Mouse (Mus musculus) mouse embryonic stem cell (cell line): ENCODE measurements at regions not wholly inside any gene's neighbourhood (a gene's known extent, or its start where the extent isn't known, plus 50 kb on each side); places are given as distances from the start of the nearest gene placed in this dataset.
"Not testable (repeated sequence)": the region's sequence is repeated elsewhere in the genome, so short reads cannot be mapped to it uniquely, and the experiment has no call there.

ENCODE experiments used
- in situ Hi-C, 2 experiments: fragments of 300-500 bp; cut with MboI; formaldehyde crosslinking; loops; 1 replicate in 1 of 2; 3 replicates in 1 of 2; pipeline ENCODE4 v1.14.3; 2019 to 2020; ENCODE audit warnings: low sequenced_read_pairs in 2 of 2, low pct_unique_long_range_greater_than_20kb in 1 of 2, mixed read lengths in 1 of 2; ENCODE audit not compliant: unreplicated experiment in 1 of 2

DNA sequence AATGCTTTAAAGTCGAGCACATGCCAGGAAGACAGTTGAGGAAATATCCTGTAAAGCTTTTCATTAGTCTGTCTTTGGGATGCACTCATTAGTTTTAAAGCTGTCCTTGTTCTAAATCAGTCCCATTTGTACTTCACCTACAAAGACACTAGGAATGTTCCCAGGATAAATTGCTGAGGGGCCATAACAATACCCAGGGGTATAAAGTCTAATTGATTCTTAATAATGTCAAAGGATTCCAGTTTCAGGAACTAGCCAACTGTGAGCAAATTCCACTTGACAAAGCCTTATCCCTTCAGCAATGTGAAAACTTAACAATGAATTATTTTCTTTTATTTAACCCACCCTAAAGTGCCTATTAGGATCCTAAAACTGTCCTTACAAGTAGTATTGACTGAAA, 267.7 kb upstream of the 1700008P02Rik start:
- in situ Hi-C loops: no loop called here

GRCm38 (mm10) chr3:6887053-6887700, 266.9 kb upstream of the 1700008P02Rik start:
- in situ Hi-C loops: no loop called here

DNA sequence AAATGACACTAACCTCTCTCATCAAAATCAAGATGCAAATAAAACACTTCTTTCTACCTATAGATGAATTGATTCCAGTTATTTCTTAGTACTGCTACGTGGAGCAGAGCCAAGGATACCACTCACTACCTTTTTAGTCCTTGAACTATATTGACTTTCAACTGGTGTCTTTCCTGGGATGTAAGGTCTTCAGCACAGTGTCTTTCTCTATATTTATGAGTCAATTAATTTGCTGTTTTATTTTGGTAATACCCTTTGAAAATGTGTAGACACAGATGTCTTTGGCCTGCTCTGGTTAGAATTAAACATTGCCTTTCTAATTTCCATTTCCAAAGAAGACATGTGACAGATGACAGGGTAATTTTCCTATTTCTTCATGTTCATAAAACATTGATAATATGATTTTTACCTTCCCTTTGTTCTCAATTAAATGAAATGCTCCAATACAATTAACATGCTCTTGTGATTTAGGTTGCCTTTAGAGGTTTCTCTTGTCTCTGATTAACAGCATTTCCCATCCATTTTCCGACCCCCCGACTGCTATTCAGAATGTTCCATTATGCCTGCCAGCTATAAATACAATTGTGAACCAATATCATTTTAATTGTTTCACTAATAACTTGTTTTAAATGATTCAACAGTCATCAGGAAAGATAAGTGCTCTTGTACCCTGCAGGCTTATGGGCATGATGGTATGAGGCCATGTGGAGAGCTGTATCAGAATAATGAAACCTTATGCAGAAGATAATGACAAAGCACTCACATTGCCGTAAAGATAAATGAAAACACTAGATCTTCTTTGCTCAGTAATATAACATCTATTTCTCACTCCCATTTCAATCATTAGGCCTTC, 266.2 kb upstream of the 1700008P02Rik start:
- in situ Hi-C loops: no loop called here

GRCm38 (mm10) chr3:6883401-6883800, 263.2 kb upstream of the 1700008P02Rik start:
- in situ Hi-C loops: no loop called here

- in situ Hi-C loops: no loop called here
Measured at GRCm38 (mm10) chr3:6876265-6876664, 256.0 kb upstream of the 1700008P02Rik start.

GRCm38 (mm10) chr3:6872170-6872569, 251.9 kb upstream of the 1700008P02Rik start:
- in situ Hi-C loops: no loop called here

DNA sequence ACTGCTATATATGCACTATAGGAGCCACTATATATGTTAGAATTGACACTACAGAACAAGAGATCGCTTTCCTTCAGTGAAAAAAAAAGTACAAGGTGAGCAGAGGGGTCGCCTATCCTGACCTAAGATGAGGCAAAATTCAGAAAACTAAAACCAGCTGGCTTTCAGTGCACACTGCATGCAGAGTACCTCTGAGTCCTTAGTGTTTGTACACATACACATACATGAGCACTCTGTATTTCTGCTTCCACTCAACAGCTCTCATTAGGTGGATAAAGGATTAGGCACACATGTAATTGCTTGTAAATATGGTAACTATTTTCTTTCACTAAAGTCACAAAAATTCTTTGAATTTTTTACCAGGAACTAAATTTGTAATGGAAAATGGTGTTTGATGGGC, 251.5 kb upstream of the 1700008P02Rik start:
- in situ Hi-C loops: no loop called here

- in situ Hi-C loops: no loop called here
Measured at GRCm38 (mm10) chr3:6866148-6866483, 245.9 kb upstream of the 1700008P02Rik start.

DNA sequence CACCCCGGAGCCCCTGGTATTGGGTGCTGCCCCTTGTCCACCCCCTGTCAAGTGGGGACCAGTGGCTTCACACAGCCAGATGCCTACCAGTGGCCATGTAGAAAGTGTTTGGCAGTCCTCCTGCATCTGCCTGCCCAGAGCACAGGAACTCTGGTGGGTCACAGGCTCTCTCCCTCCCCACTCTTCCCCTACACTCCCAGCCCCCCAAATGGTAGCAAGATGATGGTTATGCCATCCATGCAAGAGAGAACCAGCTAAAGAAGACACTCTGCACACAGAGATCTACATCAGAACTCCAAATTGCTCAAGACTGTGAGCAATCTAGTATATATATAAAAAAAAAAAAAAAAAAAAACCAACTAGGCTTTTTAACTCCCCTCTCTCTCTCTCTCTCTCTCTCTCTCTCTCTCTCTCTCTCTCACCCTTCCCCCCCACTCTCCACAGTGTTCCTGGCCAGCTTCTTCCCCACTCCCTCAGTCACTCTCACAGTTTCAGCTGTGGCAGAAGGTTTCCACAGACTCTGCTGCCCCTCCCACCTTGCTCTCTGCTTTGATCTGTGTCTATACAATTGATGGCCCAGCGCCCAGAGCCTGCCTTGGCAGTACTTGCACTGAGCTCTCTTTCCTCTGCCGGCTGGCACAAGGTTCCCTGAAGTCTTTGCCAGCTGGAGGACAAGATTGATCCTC, 245.4 kb upstream of the 1700008P02Rik start:
- in situ Hi-C loops: no loop called here

GRCm38 (mm10) chr3:6859866-6860180, 239.6 kb upstream of the 1700008P02Rik start:
- in situ Hi-C loops: no loop called here

DNA sequence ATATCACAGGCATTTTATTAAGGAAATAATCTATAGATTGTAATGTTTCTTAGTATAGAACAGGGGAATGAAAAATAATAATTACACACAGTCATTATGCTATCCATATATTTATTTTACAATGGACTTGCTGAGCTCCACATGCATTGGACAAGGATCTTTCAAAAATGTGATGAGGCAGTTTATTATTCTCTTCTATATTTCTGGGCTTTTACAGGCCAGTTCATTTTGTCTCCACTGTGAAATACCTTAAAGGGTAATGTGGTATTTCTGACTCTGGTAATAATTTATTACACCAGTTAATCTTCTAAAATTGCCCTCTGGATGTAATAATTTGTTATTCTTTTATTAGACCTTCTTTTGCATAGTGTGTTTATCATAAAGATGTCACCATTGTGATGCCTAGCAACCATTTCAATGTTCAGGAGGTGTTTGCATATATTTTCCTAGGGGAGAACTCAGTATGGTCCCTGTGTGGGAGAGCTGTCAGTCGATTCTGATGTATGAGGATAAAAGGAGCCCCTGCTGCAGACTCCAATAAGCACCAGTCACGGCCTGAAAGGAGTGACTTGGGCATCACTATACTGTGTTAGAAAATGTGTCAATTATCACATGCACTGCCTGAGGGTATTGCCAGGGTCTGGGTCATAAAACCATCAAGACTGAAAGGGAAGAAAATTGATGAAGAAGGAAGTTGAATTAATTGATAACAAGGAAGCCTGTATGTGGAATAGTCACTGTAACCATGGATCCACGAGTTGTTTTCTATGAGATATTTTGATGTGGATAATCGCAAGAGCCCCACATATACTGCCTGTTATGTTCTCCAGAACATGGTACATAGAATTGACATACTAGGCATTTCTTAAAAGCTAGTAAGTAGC, 239.0 kb upstream of the 1700008P02Rik start:
- in situ Hi-C loops: no loop called here

GRCm38 (mm10) chr3:6819332-6819731, 199.1 kb upstream of the 1700008P02Rik start:
- in situ Hi-C loops: no loop called here

DNA sequence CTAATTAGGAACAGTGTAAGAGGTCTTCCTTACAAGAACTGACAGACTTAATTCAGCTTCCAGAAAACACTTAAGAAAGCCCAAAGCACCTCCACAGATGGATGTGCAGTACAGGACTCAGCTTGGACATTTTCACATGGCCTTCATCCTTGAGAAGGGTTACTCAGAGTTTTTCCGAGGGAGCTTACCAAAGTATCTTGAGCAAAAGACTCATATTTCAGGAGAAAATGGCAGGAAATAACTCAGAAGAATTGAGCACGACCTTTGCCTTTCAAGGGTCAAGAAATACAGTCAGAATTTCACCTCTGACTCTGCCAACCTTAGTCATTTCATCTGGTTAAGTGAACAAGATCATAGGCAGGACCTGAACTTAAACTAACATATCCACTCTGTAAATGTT, 192.1 kb upstream of the 1700008P02Rik start:
- in situ Hi-C loops: no loop called here

DNA sequence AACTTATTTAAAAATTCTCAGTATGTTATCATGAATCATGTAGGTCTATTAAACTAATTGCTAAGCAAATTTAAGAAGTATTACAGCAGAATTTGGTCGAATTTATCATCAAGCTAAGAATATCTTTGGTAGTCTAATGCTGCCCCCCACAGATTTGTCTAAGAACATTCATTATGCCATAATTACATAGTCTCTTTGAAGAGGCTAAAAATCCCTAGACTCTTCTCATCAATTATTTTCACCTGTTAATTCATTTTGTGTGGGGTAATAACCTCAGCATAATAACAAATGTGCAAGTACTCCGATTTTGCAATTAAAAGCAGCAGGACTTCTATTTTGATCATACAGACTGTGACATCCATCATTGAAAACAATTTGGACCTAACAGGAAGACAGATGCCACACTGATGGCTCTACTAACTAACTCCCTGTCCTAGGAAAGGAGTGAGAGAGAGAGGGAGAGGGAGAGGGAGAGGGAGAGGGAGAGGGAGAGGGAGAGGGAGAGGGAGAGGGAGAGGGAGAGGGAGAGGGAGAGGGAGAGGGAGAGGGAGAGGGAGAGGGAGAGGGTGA, 189.2 kb upstream of the 1700008P02Rik start:
- in situ Hi-C loops: no loop called here

DNA sequence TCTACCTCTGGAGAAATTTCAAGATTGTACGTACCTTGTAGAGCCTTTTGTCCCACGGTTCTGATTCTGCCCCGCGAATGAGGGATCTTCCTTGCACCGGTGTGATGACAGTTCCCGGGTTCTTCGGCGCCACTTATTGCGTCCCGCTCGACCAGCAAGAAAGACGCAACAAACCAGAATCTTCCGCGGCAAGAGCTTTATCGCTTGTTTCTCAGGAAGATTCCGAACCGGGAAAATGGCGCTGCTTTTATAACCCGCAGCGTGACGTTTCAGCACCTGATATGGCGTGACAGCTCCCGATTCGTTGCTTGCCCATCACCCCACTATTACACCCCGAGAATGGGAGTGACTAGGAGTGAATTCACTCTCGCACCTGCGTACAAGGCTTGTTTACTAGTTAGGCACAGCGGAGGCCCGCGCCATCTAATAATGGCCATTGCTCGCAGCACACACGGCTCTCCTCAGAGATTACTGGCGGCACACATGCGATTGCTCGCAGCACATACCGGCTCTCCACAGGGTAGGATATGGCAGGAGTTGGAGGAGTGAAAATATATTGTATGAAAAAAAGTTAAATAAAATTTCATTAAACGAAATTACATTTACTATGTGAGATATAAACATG, 180.0 kb upstream of the 1700008P02Rik start:
- in situ Hi-C loops: not testable (repeated sequence)

- in situ Hi-C loops: no loop called here
Measured at GRCm38 (mm10) chr3:6768506-6768905, 148.3 kb upstream of the 1700008P02Rik start.

DNA sequence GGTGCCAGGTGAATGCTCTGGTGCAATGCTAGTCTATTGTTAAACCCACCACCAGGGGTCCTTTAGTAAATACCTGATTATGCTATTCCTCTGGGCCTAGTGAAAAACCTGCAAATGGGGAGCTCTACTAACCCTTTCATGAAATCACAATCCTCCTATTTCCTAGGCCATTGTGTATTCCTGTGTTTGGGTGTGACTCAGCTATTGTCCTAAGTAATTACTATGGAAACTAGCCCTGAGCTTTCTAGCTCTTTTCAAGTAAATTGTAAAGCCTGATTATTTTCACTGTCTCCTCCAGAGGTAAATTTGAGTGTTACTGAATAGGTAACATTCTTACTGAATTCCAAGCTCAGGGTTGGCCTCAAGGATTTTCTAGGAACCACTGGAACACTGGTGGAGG, 147.8 kb upstream of the 1700008P02Rik start:
- in situ Hi-C loops: not testable (repeated sequence)

- in situ Hi-C loops: no loop called here
Measured at GRCm38 (mm10) chr3:6759172-6759571, 138.9 kb upstream of the 1700008P02Rik start.
